Mouse (Mus musculus): Measurements from ENCODE around the gene Inpp4a.

The Inpp4a gene

DNA sequence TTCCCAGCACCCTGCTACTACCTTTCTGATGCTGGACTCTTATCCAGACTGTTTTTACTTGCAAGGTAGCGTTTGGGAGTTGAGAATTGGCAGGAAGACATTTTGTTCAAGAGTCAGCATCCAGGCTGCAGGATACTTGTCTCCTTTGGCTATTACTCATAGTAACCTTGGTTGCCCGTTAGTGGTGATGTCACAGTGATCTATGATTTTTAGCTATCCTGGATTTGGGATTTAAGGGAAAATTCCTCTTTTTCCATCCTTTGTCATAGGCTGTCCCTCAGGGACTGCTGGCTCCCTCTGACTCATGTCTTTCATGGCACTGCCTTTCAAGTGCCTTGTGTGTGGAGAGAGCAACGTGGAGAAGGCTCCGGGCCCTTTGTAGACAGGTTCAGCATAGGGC is 53.8 kb downstream of the Inpp4a start:
- DNase-seq (ENCODE audit: extremely low read depth, insufficient read length, low spot score) = peak; percentile 41

DNA sequence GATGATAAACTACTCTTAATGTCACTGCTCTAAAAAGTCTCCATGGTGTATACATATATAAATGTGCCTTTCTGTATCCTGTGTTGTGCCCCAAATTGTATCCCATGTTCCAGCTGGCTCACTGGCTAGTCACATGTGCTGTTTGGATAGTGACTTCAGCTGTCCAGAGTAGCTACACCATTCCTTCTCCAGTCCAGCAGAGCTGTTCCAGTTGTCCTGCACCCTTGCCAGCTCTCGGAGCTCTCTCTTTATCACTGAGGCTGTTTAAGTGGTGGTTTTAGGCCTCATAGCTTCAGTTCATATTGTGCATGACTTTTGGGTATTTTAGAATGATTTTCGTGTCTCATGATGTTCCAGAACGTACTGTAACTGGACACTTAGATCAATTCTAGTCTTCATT is 55.8 kb downstream of the Inpp4a start:
- no peak for DNase-seq (ENCODE audit: extremely low read depth, insufficient read length, low spot score)

DNA sequence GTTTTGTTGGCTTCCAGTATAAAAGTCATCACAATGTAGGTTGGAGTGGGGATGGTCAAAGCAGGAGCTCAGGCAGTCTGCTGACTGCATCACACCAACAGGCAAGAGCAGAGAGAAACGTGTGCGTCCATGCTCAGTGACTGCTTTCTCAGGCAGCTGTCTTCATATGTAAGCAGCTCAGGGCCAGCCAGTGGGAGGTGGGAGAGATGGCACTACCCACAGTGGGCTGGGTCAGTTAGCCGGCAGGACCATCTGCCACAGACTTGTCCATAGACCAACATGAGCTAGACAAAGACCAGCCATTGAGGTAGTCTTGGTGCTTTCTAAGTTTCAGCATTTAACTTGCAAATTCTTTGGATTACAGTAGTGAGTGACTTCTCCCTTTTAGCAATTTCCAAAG is 56.6 kb downstream of the Inpp4a start:
- no peak for DNase-seq (ENCODE audit: extremely low read depth, insufficient read length, low spot score)

DNA sequence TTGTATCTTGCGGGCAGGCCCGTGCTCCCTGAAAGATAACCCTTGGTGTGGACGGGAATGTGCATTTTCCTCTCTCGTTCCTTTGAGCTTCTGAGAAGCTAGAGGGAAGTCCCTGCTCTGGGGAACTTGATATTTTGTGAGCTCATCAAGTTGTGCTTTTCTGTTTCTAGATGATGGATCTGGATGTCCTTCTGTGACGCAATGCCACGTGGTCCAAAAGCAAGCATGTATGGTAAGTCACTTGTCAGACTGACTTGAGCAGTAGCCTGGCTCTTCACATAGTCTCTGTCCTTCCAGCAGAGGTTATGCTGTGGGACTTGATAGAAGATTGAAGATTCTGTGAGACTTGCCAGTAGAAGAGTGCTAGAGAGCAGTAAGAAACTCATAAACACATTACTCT is 57.5 kb downstream of the Inpp4a start:
- DNase-seq (ENCODE audit: extremely low read depth, insufficient read length, low spot score) = no peak

- no peak for DNase-seq (ENCODE audit: extremely low read depth, insufficient read length, low spot score)
These were observed 59.0 kb downstream of the Inpp4a start for GRCm38 (mm10) chr1:37358621-37359020.

DNA sequence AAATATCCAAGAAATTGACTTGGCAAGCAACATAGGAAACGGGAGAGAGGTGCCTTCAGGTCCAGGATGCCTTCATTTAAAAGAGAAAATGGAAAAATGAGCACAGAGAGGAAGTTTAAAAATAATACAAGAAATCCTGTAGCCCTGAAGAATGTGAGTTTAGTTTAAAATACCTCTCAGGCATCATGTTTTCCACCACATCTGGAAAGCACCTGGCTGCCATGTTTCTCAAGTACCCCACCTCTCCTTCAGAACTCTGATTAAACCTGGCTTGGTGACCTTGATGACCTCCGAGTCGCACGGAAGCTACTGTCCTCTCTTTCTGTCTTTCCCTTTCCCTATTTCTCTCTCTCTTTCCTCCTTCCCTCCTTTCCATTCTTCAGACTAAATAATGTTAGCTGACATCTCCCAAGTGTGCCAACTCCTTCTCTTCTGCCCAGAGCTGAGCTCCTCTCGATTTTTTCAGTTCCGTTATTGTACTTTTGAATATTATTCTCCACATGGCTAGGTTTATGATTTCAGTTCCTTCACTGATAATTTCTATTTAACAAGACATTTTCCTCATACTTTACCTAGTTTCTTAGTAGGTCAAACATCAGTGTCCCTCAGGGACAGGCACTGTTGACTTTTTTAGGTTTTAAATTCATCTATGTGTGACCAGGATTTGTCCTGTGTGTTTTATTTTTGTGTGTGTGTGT is 59.9 kb downstream of the Inpp4a start:
- no peak for DNase-seq (ENCODE audit: extremely low read depth, insufficient read length, low spot score)

GRCm38 (mm10) chr1:37360781-37361180 is 61.1 kb downstream of the Inpp4a start:
- DNase-seq (ENCODE audit: extremely low read depth, insufficient read length, low spot score) = no peak

DNA sequence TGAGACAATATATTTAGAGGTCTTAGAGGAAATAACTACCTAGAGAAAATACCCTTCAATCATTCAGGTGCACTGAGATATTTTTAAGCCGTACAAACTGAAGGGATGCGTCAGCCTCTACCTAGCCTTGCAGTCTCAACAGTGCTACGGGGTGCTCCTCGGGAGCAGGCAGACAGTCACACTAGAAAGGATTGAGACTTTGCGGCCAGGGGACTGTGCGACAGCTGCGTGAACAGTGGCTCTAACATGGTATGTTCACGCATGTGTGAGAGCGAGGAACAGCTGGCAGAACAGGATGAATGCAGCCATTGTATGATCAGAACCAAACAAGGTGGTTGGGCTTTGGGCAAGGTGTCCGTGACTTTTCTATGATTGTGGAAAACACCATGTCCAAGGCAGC is 63.1 kb downstream of the Inpp4a start:
- DNase-seq (ENCODE audit: extremely low read depth, insufficient read length, low spot score) = no peak

DNA sequence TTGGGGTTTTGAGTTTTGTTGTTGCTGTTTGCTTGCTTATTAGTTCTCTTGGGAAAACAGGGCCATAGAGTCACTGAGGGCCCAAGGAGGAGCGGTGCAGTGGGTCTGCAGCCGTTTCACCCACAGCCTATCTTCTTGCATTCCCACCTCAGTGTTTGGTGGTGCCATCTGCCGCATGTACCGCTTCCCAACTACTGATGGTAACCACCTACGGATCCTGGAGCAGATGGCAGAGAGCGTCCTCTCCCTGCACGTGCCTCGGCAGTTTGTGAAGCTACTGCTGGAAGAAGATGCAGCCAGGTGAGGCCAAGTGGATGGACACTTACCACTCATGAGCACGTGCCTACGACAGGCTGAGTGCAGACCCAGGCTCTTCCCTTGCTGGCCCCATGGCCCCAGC is 68.5 kb downstream of the Inpp4a start:
- no peak for DNase-seq (ENCODE audit: extremely low read depth, insufficient read length, low spot score)

GRCm38 (mm10) chr1:37368768-37369385 is 69.2 kb downstream of the Inpp4a start:
- DNase-seq (ENCODE audit: extremely low read depth, insufficient read length, low spot score) = no peak

GRCm38 (mm10) chr1:37376177-37376576 is 76.5 kb downstream of the Inpp4a start:
- DNase-seq (ENCODE audit: extremely low read depth, insufficient read length, low spot score) = no peak

DNA sequence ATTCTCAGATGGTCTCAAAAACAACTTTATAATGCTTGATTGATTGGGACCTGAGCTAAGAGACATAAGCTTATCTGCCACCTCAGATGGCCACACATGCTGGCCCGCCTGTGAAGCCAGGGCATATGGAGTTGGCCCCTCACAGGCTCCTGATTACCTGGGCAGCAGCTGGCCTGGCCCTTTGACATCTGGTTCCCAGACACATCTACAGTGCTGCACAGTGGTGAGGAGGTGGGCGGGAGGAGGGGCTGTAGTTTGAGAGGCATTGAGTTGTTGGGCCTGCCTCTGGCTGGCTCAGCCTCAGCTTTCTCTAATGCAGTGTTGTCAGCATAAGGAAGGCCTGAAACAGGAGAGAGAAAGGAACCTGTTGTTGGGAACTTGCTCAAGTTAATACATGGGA is 77.1 kb downstream of the Inpp4a start:
- DNase-seq (ENCODE audit: extremely low read depth, insufficient read length, low spot score) = no peak

DNA sequence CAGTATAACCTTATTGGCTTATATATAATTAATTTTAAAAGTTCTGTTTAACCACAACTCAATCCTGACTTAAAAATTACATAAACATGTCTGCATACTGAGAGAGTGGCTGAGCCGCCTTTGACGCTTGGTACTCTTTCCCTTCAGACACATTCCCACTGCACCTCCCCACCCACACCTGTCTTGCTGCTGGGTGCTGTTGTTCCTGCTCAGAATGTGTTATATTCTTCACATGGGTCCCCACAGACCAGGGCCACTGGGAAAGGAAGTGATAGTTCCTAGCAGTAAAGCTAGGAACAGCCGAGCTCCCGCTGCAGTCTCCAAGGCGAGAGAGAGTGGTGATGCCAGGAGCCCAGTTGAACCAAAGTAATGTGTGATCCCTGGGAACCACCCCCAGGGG is 78.4 kb downstream of the Inpp4a start:
- DNase-seq (ENCODE audit: extremely low read depth, insufficient read length, low spot score) = no peak

- DNase-seq (ENCODE audit: extremely low read depth, insufficient read length, low spot score) = no peak
These were observed 79.9 kb downstream of the Inpp4a start for GRCm38 (mm10) chr1:37379536-37379935.

- DNase-seq (ENCODE audit: extremely low read depth, insufficient read length, low spot score) = no peak
These were observed 81.2 kb downstream of the Inpp4a start for GRCm38 (mm10) chr1:37380913-37381312.

- no peak for DNase-seq (ENCODE audit: extremely low read depth, insufficient read length, low spot score)
These were observed 84.6 kb downstream of the Inpp4a start for GRCm38 (mm10) chr1:37384304-37384703.

DNA sequence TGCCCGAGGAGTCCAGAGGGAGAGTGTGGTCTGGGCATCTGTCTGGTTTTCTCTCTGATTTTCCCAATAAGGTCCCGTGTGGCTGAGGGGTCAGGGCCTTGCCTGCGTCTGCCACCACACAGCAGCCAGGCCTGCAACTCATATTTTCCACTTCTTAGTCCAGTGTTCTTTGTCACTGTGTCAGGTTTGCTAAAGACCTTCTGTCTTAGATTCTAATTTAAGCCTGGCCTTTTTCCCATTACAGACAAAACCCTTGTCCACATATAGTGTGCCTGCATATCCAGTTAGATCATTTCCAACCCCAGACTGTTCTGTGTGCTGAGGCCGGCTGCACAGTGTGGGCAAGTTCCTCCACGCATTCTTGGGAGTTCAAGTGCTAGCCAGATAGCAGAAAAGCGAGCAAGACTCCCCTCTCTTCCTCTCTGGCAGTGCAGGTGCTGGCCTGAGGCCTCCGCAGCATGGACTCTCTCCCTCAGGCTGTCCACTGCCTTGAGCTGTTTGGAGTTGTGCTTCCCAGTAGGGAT is 86.8 kb downstream of the Inpp4a start:
- no peak for DNase-seq (ENCODE audit: extremely low read depth, insufficient read length, low spot score)

GRCm38 (mm10) chr1:37393174-37393573 is 93.5 kb downstream of the Inpp4a start:
- no peak for DNase-seq (ENCODE audit: extremely low read depth, insufficient read length, low spot score)

DNA sequence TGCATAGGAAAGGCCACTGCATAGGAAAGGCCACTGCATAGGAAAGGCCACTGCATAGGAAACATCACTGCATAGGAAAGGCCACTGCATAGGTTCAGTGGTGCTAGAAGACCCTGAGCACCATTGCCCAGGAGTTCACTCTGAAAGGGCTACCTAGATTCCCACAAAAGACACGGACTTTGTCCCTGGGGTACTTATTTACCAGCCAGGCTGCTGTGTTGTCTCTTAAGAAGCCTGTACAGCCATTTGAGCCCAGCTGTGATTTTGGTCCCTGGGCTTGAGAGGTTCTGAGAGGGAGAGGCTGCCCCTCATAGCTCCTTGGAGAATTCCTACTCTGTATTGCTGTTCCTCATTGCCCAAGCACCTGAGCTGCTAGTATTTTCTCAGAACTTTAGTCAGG is 96.8 kb downstream of the Inpp4a start:
- no peak for DNase-seq (ENCODE audit: extremely low read depth, insufficient read length, low spot score)

DNA sequence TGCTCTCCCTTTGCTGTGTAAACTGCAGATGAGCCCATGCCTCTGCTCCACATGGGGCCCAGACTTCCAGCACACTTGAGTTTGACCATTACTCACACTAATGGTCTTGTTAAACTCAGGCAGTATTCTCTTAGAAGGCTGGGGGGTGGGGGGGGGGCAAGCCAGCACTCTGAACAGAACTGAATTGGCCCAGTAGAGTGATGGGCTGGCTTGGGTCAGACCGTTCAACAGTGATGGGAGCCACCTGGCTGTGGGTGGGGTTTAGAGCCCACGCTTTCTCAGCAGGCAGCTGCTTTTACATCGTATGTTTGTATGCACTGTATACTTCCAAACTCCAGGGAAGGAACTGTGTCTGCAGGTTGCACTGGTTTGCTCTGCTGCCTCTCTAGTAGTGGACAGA is 99.3 kb downstream of the Inpp4a start:
- no peak for DNase-seq (ENCODE audit: extremely low read depth, insufficient read length, low spot score)

DNA sequence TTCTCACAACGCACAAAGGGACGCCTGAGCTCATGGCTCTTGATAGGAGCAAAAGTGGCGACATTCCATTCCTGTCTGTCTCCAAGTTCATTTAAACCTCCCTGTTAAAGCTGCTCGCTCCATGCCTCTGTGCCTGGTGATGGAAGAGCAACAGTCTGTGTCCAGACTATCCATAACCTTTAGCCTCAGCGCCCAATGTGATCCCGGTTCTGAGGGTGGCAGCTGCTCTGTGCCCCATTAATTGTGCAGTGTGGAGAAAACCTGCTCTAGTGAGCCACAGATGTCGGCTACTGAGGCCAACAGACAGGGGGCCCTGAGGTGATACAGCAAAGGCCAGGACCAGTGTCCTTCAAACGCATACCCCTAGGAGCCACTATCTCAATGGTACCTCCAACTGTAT is 100.1 kb downstream of the Inpp4a start:
- DNase-seq (ENCODE audit: extremely low read depth, insufficient read length, low spot score) = no peak

DNA sequence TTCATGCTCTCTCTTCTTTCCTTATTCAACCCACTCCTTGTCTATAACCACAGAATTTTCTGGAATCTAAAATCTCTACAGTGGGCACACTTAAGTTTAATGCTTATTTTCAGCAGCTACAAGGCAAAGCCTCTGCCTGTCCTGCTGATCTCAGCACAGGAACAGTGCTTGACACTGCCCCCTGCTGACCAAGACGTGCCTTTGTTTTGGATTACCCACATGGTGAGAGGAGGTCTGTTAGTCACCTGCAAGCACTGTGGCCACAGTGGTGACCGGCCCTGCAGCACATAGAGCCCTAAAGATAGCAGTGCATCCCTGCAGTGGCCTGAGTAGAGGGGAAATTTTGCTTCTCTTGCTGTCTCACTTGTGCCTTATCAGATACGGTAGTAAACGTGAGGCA is 102.0 kb downstream of the Inpp4a start:
- DNase-seq (ENCODE audit: extremely low read depth, insufficient read length, low spot score) = no peak
